Mouse (Mus musculus): ENCODE data around the gene Pou3f1.

GRCm38 (mm10) chr4:124626836-124627235 lies 29.8 kb upstream of the Pou3f1 start:
- TF ChIP-seq POLR2A (IDR thresholded peaks at IDR 0.05; ENCODE audit: extremely low read depth, insufficient read depth, low read length) (no peak), CTCF (IDR thresholded peaks at IDR 0.05; ENCODE audit: extremely low read depth, insufficient read depth, low read length) (no peak)
